Mouse (Mus musculus): ENCODE measurements around the gene Olfr485. TPM values are rescaled to one million over a fixed set of nuclear protein-coding genes. Genes with fewer than 3 reads are reported as not detected.

Gene Olfr485
- polyA plus RNA-seq, 1 experiment from 2014 or later: not detected

Other genes starting within 250 kb of the Olfr485 start
- gene Olfr473, start 229.4 kb downstream of the Olfr485 start, polyA plus RNA-seq (2015; fragmentation: Nextera tagmentation; extraction: Ambion mirVana): not detected in 2 replicates
- gene Olfr474, start 205.2 kb downstream of the Olfr485 start, polyA plus RNA-seq (2015; fragmentation: Nextera tagmentation; extraction: Ambion mirVana): not detected in 2 replicates
- not detected in 2 replicates for gene Olfr476, start 195.1 kb downstream of the Olfr485 start, polyA plus RNA-seq (2015; fragmentation: Nextera tagmentation; extraction: Ambion mirVana)
- not detected in 2 replicates for gene Olfr477, start 173.2 kb downstream of the Olfr485 start, polyA plus RNA-seq (2015; fragmentation: Nextera tagmentation; extraction: Ambion mirVana)
- not detected in 2 replicates for gene Olfr478, start 125.9 kb downstream of the Olfr485 start, polyA plus RNA-seq (2015; fragmentation: Nextera tagmentation; extraction: Ambion mirVana)
- gene Olfr479, start 109.2 kb downstream of the Olfr485 start, polyA plus RNA-seq (2015; fragmentation: Nextera tagmentation; extraction: Ambion mirVana): not detected in 2 replicates
- not detected in 2 replicates for gene Olfr480, start 92.5 kb downstream of the Olfr485 start, polyA plus RNA-seq (2015; fragmentation: Nextera tagmentation; extraction: Ambion mirVana)
- gene Olfr481, start 80.0 kb downstream of the Olfr485 start, polyA plus RNA-seq (2015; fragmentation: Nextera tagmentation; extraction: Ambion mirVana): not detected in 2 replicates
- 0.06 TPM in 1 of 2 replicates, not detected in the other for gene Olfr482, start 62.3 kb downstream of the Olfr485 start, polyA plus RNA-seq (2015; fragmentation: Nextera tagmentation; extraction: Ambion mirVana)
- not detected in 2 replicates for gene Olfr483, start 59.0 kb downstream of the Olfr485 start, polyA plus RNA-seq (2015; fragmentation: Nextera tagmentation; extraction: Ambion mirVana)
- gene Olfr484, start 32.4 kb downstream of the Olfr485 start, polyA plus RNA-seq (2015; fragmentation: Nextera tagmentation; extraction: Ambion mirVana): not detected in 2 replicates
- gene Olfr486, start 12.9 kb upstream of the Olfr485 start, polyA plus RNA-seq (2015; fragmentation: Nextera tagmentation; extraction: Ambion mirVana): not detected in 2 replicates
- not detected in 2 replicates for gene Olfr487, start 54.8 kb upstream of the Olfr485 start, polyA plus RNA-seq (2015; fragmentation: Nextera tagmentation; extraction: Ambion mirVana)
- not detected in 2 replicates for gene Olfr488, start 98.5 kb upstream of the Olfr485 start, polyA plus RNA-seq (2015; fragmentation: Nextera tagmentation; extraction: Ambion mirVana)
- not detected in 2 replicates for gene Olfr490, start 129.1 kb upstream of the Olfr485 start, polyA plus RNA-seq (2015; fragmentation: Nextera tagmentation; extraction: Ambion mirVana)
- gene Olfr491, start 153.6 kb upstream of the Olfr485 start, polyA plus RNA-seq (2015; fragmentation: Nextera tagmentation; extraction: Ambion mirVana): not detected in 2 replicates
- gene Olfr492, start 163.8 kb upstream of the Olfr485 start, polyA plus RNA-seq (2015; fragmentation: Nextera tagmentation; extraction: Ambion mirVana): not detected in 2 replicates
- not detected in 2 replicates for gene Olfr493, start 187.1 kb upstream of the Olfr485 start, polyA plus RNA-seq (2015; fragmentation: Nextera tagmentation; extraction: Ambion mirVana)
- not detected in 2 replicates for gene Olfr494, start 205.5 kb upstream of the Olfr485 start, polyA plus RNA-seq (2015; fragmentation: Nextera tagmentation; extraction: Ambion mirVana)
- gene Olfr495, start 233.3 kb upstream of the Olfr485 start, polyA plus RNA-seq (2015; fragmentation: Nextera tagmentation; extraction: Ambion mirVana): not detected in 2 replicates

Measured in kidney, embryonic 15.5 days (tissue).